Mouse (Mus musculus): Measurements from ENCODE around the gene Cdk17.

Cdk17 gene

GRCm38 (mm10) chr10:93171182-93171855, 10.6 kb downstream of the Cdk17 start:
- no peak for DNase-seq (ENCODE audit: low spot score)

- no peak for DNase-seq (ENCODE audit: low spot score)
Observed at GRCm38 (mm10) chr10:93177471-93177870, 16.8 kb downstream of the Cdk17 start.

- no peak for DNase-seq (ENCODE audit: low spot score)
Observed at GRCm38 (mm10) chr10:93177874-93178273, 17.2 kb downstream of the Cdk17 start.

GRCm38 (mm10) chr10:93178662-93179061, 18.0 kb downstream of the Cdk17 start:
- DNase-seq (ENCODE audit: low spot score): no peak

GRCm38 (mm10) chr10:93179669-93180460, 19.2 kb downstream of the Cdk17 start:
- no peak for DNase-seq (ENCODE audit: low spot score)

GRCm38 (mm10) chr10:93184351-93184976, 23.8 kb downstream of the Cdk17 start:
- DNase-seq (ENCODE audit: low spot score): no peak

- no peak for DNase-seq (ENCODE audit: low spot score)
Observed at GRCm38 (mm10) chr10:93188440-93188999, 27.8 kb downstream of the Cdk17 start.

- no peak for DNase-seq (ENCODE audit: low spot score)
Observed at GRCm38 (mm10) chr10:93190475-93191262, 30.0 kb downstream of the Cdk17 start.

- DNase-seq (ENCODE audit: low spot score): no peak
Observed at GRCm38 (mm10) chr10:93197092-93197491, 36.4 kb downstream of the Cdk17 start.

- DNase-seq (ENCODE audit: low spot score): no peak
Observed at GRCm38 (mm10) chr10:93198958-93199357, 38.3 kb downstream of the Cdk17 start.

GRCm38 (mm10) chr10:93201846-93202458, 41.3 kb downstream of the Cdk17 start:
- DNase-seq (ENCODE audit: low spot score): no peak

- no peak for DNase-seq (ENCODE audit: low spot score)
Observed at GRCm38 (mm10) chr10:93205287-93205956, 44.7 kb downstream of the Cdk17 start.

GRCm38 (mm10) chr10:93207176-93207575, 46.5 kb downstream of the Cdk17 start:
- no peak for DNase-seq (ENCODE audit: low spot score)

GRCm38 (mm10) chr10:93212699-93213098, 52.0 kb downstream of the Cdk17 start:
- DNase-seq (ENCODE audit: low spot score): no peak

GRCm38 (mm10) chr10:93213339-93213738, 52.7 kb downstream of the Cdk17 start:
- no peak for DNase-seq (ENCODE audit: low spot score)

GRCm38 (mm10) chr10:93214251-93214650, 53.6 kb downstream of the Cdk17 start:
- no peak for DNase-seq (ENCODE audit: low spot score)

GRCm38 (mm10) chr10:93215051-93215763, 54.5 kb downstream of the Cdk17 start:
- DNase-seq (ENCODE audit: low spot score): no peak

GRCm38 (mm10) chr10:93225751-93226150, 65.1 kb downstream of the Cdk17 start:
- no peak for DNase-seq (ENCODE audit: low spot score)

- DNase-seq (ENCODE audit: low spot score): no peak
Observed at GRCm38 (mm10) chr10:93227921-93228320, 67.2 kb downstream of the Cdk17 start.

- DNase-seq (ENCODE audit: low spot score): no peak
Observed at GRCm38 (mm10) chr10:93228401-93229007, 67.8 kb downstream of the Cdk17 start.
